Mouse (Mus musculus) liver, embryonic 11.5 days (tissue): ENCODE data around the gene Wnk2. TPM values are rescaled to one million over a fixed set of nuclear protein-coding genes. Genes with fewer than 3 reads are reported as not detected.

Experiments used
- ATAC-seq: fragments of 200-750 bp; cut with Nextera tagmentation; replicated peaks from 2 replicates; pipeline ENCODE4 v1.8.0; 2017; ENCODE audit warnings: moderate number of reproducible peaks, mild to moderate bottlenecking, moderate TSS enrichment, moderate library complexity; ENCODE audit not compliant: low FRiP score
- DNase-seq: peaks from one replicate; pipeline ENCODE4 v3.0.0-alpha.2; 2017; ENCODE audit warnings: low spot score
- H3K27ac ChIP-seq: fragments of 300-500 bp; sonication (generic); 2 replicates; pipeline ENCODE4 v1.5.1; 2014; ENCODE audit warnings: mild to moderate bottlenecking, low read depth, low read length, control low read depth
- H3K27me3 ChIP-seq: fragments of 300-500 bp; sonication (generic); replicated peaks from 2 replicates; pipeline ENCODE4 v1.6.1; 2014; ENCODE audit warnings: low read length, mixed read lengths; ENCODE audit not compliant: control insufficient read depth, insufficient read depth
- H3K36me3 ChIP-seq: fragments of 300-500 bp; sonication (generic); 2 replicates; pipeline ENCODE4 v1.6.1; 2014; ENCODE audit warnings: mild to moderate bottlenecking, low read length, moderate library complexity, mixed read lengths; ENCODE audit not compliant: control insufficient read depth, insufficient read depth
- H3K4me1 ChIP-seq: fragments of 300-500 bp; sonication (generic); replicated peaks from 2 replicates; pipeline ENCODE4 v1.6.1; 2014; ENCODE audit warnings: low read length, mixed read lengths; ENCODE audit not compliant: control insufficient read depth, insufficient read depth
- H3K4me2 ChIP-seq: fragments of 300-500 bp; sonication (generic); 2 replicates; pipeline ENCODE4 v1.6.1; 2014; ENCODE audit warnings: mild to moderate bottlenecking, control low read depth, moderate library complexity
- H3K4me3 ChIP-seq: fragments of 300-500 bp; sonication (generic); 2 replicates; pipeline ENCODE4 v1.5.1; 2014; ENCODE audit warnings: low read depth, low read length, control low read depth
- H3K9ac ChIP-seq: fragments of 300-500 bp; sonication (generic); 2 replicates; pipeline ENCODE4 v1.6.1; 2014; ENCODE audit warnings: low read depth, low read length, control low read depth
- H3K9me3 ChIP-seq: fragments of 300-500 bp; sonication (generic); 2 replicates; pipeline ENCODE4 v1.6.1; 2016; ENCODE audit warnings: low read length, inconsistent platforms, mixed read lengths; ENCODE audit not compliant: control insufficient read depth
- WGBS: fragments of 180-500 bp; shearing (Covaris S2); extraction: QIAGEN DNeasy Blood & Tissue Kit; methylation state at CpG from one replicate; pipeline ENCODE4 v1.1.7; 2014; 5-methylcytosine and 5-hydroxymethylcytosine counted together
- polyA plus RNA-seq: library from polyadenylated mRNA; unstranded; fragments of >200 nt; fragmentation: Nextera tagmentation; extraction: Ambion mirVana; gene quantifications from 2 replicates; pipeline ENCODE4 v1.2.1, GENCODE M21; 2014

Gene Wnk2
- polyA plus RNA-seq, 1 experiment from 2014 or later: 0.45 TPM

DNA sequence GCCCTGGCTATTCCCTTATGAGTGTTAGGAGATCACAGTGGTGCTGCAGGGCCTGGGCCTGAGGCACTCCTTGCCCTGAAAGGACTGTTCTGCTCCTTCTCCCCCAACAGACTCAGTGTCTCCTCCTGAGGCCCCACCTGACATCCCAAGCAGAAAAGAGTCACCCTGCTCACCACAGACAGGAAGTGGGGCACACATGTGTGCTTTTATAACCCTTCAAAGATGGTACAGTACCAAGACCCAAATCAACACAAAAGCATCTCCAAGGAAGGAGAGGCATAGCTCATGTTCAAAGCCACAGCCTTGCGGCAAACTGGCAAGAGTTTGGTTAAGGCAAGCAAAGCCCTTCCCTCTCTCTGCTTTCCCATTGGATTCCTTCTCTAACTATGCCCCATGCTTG, 57.6 kb downstream of the Wnk2 start:
- Histone ChIP-seq H3K36me3 (no peaks in the 10 kb centered on the region), H3K4me1 (no peaks in the 10 kb centered on the region), H3K27ac (no peak overlapping the region), H3K27me3 (no peaks in the 10 kb centered on the region), H3K9ac (no peak overlapping the region), H3K9me3 (no peaks in the 10 kb centered on the region), H3K4me2 (no peak overlapping the region), H3K4me3 (no peak overlapping the region)
- 87% methylated on average over 1 of the region's 1 CpGs for WGBS
- no peak for ATAC-seq
- DNase-seq: no peak

DNA sequence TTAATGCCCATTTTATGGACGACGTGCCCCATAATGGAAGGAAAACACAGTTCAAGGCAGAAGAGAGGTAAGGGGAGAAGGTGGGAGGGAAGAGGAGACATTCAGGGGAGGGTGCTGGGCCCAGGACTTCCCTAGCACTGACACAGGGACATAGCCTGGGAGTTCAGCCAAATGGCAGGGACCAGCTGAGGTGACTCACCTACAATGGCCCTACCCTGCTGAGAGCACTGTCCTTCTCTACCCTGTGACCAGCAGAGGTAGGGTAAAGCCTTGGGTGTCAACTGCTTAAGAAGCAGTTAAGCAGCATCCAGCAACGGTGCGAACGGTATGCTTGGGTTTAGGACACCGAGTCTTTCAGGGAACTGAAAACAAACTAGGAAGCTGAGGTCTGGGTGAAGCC, 58.9 kb downstream of the Wnk2 start:
- 83% methylated on average over 6 of the region's 6 CpGs for WGBS
- H3K4me1 ChIP-seq: no peaks in the 10 kb centered on the region
- H3K27ac ChIP-seq: no peak overlapping the region
- ATAC-seq (no peak), DNase-seq (no peak)
- no peak overlapping the region for H3K9ac ChIP-seq
- no peaks in the 10 kb centered on the region for H3K27me3 ChIP-seq
- no peaks in the 10 kb centered on the region for H3K9me3 ChIP-seq
- no peaks in the 10 kb centered on the region for H3K36me3 ChIP-seq
- no peak overlapping the region for H3K4me3 ChIP-seq
- H3K4me2 ChIP-seq: no peak overlapping the region

DNA sequence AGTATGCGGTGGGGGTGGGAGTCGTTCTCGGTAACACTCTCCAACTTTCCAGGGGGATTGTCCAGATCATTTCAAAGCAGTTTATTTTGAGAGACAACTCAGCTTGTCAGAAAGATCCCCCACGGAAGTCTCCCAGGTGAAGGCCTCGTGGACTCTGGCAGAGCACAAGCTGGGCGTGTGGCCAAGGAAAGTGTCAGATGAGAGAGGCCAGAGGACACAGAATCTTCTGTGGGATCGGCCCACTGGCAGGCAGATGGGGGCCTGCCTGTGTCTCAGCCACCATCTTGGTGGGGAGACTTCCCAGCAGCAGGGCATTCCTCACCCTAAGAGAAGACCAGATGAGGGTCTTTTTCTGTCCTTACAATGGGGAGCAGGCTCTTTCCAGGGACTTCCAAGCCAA, 60.4 kb downstream of the Wnk2 start:
- Histone ChIP-seq H3K27ac (no peak overlapping the region), H3K36me3 (no peaks in the 10 kb centered on the region), H3K4me3 (no peak overlapping the region), H3K9me3 (no peaks in the 10 kb centered on the region), H3K4me1 (no peaks in the 10 kb centered on the region), H3K9ac (no peak overlapping the region), H3K4me2 (no peak overlapping the region), H3K27me3 (no peaks in the 10 kb centered on the region)
- WGBS: 84% methylated on average over 7 of the region's 7 CpGs
- ATAC-seq: no peak
- DNase-seq: no peak

DNA sequence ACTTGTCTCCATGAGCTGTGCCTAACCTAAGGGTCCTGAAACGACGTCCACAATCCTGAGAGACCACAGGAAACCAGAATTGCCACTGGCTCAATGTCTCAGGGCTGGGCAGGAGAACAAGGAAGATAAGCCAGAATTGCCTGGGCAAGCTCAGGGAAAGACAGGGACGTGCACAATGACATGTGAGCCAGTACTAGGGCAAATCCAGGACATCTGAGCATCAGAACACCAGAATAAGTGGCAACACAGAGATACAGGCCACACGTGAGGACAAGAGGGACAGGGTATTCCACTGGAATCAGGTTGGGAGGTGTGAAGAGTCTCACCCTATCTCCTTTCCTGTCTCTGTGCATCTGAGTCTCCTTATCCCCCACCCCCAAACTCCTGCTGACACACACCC, 61.4 kb downstream of the Wnk2 start:
- Histone ChIP-seq H3K27ac (no peak overlapping the region), H3K4me1 (no peaks in the 10 kb centered on the region), H3K4me2 (no peak overlapping the region), H3K4me3 (no peak overlapping the region), H3K9me3 (no peaks in the 10 kb centered on the region), H3K27me3 (no peaks in the 10 kb centered on the region), H3K9ac (no peak overlapping the region), H3K36me3 (no peaks in the 10 kb centered on the region)
- ATAC-seq (no peak), DNase-seq (no peak)
- WGBS: 47% methylated on average over 4 of the region's 4 CpGs

DNA sequence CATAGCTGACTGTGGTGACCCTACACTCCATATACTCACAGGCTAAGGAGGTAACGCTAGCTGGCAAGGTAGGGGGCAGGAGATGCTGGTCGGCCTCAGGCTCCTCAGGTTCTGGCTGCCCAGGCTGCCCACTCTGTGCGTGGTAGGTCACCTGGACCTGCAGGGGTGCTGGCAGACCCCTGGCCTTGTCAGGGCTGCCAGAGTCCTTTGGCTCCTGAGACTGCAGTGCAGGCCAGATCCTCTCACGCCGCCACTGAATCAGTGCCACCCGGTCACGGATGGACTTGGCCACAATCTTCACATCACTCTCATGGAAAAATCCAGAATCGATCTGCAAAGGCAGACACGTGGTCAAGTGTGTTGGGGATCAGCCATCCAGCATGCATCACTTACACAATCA, 62.6 kb downstream of the Wnk2 start:
- no peak for DNase-seq
- ATAC-seq: no peak
- H3K9ac ChIP-seq: no peak overlapping the region

DNA sequence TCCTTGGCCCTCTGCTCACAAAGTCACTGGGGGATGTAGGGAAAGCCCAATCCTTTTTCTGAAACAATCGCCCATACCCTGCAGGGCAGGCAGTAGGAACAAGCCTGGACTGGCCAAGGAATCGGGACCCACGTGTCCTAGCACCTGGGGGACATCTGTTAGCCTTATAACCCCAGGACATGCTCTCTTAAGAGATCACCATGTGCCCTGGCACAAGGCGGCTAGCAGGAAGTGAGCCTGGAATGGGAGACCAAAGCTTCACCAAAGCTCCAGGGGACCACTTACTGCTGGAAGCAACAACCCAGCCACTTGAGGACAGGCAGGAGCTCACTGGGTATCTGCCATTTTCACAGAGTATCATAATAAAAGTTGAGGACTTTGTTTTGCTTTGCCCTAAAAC, 63.0 kb downstream of the Wnk2 start:
- Histone ChIP-seq H3K27ac (no peak overlapping the region), H3K27me3 (no peaks in the 10 kb centered on the region), H3K9ac (no peak overlapping the region), H3K9me3 (no peaks in the 10 kb centered on the region), H3K4me3 (no peak overlapping the region), H3K36me3 (no peaks in the 10 kb centered on the region), H3K4me1 (no peaks in the 10 kb centered on the region), H3K4me2 (no peak overlapping the region)
- WGBS: 76% methylated on average over 4 of the region's 4 CpGs
- DNase-seq (no peak), ATAC-seq (no peak)

More for the DNA sequence above, 62.6 kb downstream of the Wnk2 start:
- 87% methylated on average over 9 of the region's 9 CpGs for WGBS
- no peak overlapping the region for H3K4me2 ChIP-seq
- no peaks in the 10 kb centered on the region for H3K4me1 ChIP-seq
- no peak overlapping the region for H3K27ac ChIP-seq
- no peak overlapping the region for H3K4me3 ChIP-seq
- no peaks in the 10 kb centered on the region for H3K27me3 ChIP-seq
- H3K36me3 ChIP-seq: no peaks in the 10 kb centered on the region
- no peaks in the 10 kb centered on the region for H3K9me3 ChIP-seq

DNA sequence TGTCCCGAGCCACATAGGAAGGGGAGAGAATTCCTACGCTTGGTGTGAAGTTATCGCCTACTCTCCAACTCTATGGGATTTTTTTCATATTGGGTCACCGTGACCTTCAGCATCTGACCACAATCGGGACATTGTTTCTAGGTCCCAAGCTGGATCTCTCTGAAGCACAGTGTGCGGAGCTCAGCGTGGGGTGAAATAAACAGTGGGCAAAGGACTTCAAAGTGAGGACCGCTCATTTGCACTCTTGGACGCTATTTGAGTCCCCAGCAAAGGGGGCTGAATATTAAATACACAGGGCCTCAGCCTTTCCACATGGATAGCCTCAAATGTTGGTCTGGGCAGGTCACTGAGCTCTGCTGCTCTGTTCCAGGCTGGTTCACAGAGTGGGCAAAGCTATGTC, 63.9 kb downstream of the Wnk2 start:
- DNase-seq (no peak), ATAC-seq (no peak)
- H3K4me3 ChIP-seq: no peak overlapping the region
- no peaks in the 10 kb centered on the region for H3K36me3 ChIP-seq
- no peaks in the 10 kb centered on the region for H3K4me1 ChIP-seq
- H3K27me3 ChIP-seq: no peaks in the 10 kb centered on the region
- 86% methylated on average over 9 of the region's 9 CpGs for WGBS
- no peaks in the 10 kb centered on the region for H3K9me3 ChIP-seq
- H3K9ac ChIP-seq: no peak overlapping the region
- no peak overlapping the region for H3K27ac ChIP-seq
- H3K4me2 ChIP-seq: no peak overlapping the region

DNA sequence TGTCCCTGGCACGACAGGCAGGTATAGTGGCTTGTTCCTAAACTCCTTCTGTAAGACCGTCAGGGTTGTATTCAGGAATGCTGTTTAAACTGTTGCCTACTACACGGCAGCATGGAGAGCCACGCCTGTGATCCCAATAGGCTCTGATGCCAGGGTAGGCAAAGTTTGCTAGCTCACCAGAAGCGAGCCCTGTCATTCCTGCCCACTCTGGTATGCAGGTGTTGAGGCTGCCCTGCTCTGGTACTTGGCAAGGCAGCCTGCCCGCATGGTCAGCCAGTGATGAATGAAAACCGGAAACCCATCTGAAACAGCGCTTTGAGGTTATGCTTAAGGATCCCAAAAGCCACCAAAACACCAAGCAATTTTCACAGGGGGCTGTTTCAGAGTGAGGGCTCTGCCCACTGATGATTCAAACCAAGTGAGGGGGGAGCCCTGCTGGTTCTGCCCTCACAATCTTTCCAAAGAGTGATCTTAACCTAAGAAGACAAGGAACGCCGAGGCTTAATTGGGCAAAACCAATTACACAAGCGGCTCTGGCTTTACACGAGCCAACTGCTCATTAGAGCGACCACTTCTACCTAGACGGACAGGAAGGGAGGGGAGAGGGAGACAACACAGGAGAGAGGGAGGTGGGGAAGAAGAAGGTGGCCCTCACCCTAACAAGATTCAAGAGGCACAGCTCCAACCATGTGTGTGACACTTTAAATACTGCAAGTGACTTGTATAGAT, 65.5 kb downstream of the Wnk2 start:
- H3K4me2 ChIP-seq: no peak overlapping the region
- no peak overlapping the region for H3K9ac ChIP-seq
- no peaks in the 10 kb centered on the region for H3K27me3 ChIP-seq
- WGBS: 79% methylated on average over 14 of the region's 14 CpGs
- H3K4me1 ChIP-seq: no peaks in the 10 kb centered on the region
- no peaks in the 10 kb centered on the region for H3K36me3 ChIP-seq
- no peak overlapping the region for H3K4me3 ChIP-seq
- no peaks in the 10 kb centered on the region for H3K9me3 ChIP-seq
- ATAC-seq (no peak), DNase-seq (no peak)
- H3K27ac ChIP-seq: no peak overlapping the region

DNA sequence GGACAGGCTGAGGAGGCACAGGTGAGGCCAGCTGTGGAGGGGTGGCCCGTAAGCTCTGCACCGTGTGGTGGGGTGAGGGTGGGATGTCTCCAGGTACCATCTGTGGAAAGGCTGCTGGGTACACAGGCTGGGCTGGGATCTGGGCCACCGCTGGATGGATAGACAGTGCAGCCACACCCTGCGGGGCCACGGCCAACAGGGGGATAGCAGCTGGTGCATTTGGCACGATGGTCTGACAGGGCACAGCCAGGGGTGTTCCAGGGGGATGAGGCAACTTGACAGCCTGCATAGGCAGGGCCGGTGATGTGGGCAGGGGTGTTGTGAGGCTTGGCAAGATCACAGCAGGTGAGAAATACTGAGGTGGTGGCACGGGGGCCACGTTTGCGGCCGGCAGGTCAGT, 71.6 kb downstream of the Wnk2 start:
- DNase-seq (no peak), ATAC-seq (no peak)
- WGBS: 79% methylated on average over 11 of the region's 11 CpGs
- Histone ChIP-seq H3K9me3 (no peaks in the 10 kb centered on the region), H3K27ac (no peak overlapping the region), H3K4me3 (no peak overlapping the region), H3K9ac (no peak overlapping the region), H3K4me1 (no peaks in the 10 kb centered on the region), H3K27me3 (no peaks in the 10 kb centered on the region), H3K4me2 (no peak overlapping the region), H3K36me3 (no peaks in the 10 kb centered on the region)
